Mouse (Mus musculus) brain, embryonic 14.5 days (tissue): Measurements from ENCODE around the gene Cobl. TPM values are rescaled to one million over a fixed set of nuclear protein-coding genes. Genes with fewer than 3 reads are reported as not detected.

Experiments
- DNase-seq: peaks from one replicate; pipeline ENCODE4 v3.0.0-alpha.2; 2011; ENCODE audit warnings: low read depth
- CTCF ChIP-seq: fragments of 200-500 bp; IDR thresholded peaks from 2 replicates; pipeline ENCODE4 v1.5.1; 2012; ENCODE audit warnings: inconsistent platforms, mild to moderate bottlenecking, moderate library complexity, borderline replicate concordance; ENCODE audit not compliant: insufficient read depth, insufficient read length; ENCODE audit errors: extremely low read depth
- POLR2A ChIP-seq: fragments of 200-500 bp; IDR thresholded peaks from 2 replicates; pipeline ENCODE4 v1.6.1; 2012; ENCODE audit warnings: mild to moderate bottlenecking, inconsistent platforms, borderline replicate concordance; ENCODE audit not compliant: poor library complexity, insufficient read depth, insufficient read length, severe bottlenecking; ENCODE audit errors: extremely low read depth
- polyA plus RNA-seq: library from polyadenylated mRNA; depleted of rRNA; stranded (reverse); fragments of >200 nt; gene quantifications from 2 replicates; pipeline ENCODE4 v1.2.3, GENCODE M21; 2012

Cobl gene
- polyA plus RNA-seq, 1 experiment, result 13.8 TPM

- DNase-seq, result peak; percentile 38
- TF ChIP-seq CTCF, result no peak
- TF ChIP-seq POLR2A, result no peak
Observed at GRCm38 (mm10) chr11:12336145-12336544, 128.6 kb downstream of the Cobl start.

DNA sequence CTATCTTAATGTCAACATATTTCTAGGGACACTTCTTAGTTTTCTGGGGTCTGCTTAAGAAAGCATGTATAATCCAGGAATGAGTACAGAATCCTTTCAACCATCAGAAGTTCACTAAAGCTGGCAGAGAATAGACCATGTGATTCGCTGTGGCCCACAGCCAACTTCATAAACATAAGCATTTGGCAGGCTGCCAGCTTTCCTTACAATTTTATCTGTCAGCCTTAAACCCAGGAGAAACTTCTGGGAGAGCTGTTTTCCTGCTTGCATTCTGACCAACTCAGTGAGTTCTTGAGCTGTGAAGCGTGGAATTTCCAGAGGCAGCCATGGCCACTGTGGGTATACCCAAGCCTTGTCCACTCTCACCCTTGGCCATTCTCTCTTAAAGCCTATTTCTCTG, 132.8 kb downstream of the Cobl start:
- peak; percentile 91 for DNase-seq
- no peak for TF ChIP-seq CTCF
- no peak for TF ChIP-seq POLR2A

DNA sequence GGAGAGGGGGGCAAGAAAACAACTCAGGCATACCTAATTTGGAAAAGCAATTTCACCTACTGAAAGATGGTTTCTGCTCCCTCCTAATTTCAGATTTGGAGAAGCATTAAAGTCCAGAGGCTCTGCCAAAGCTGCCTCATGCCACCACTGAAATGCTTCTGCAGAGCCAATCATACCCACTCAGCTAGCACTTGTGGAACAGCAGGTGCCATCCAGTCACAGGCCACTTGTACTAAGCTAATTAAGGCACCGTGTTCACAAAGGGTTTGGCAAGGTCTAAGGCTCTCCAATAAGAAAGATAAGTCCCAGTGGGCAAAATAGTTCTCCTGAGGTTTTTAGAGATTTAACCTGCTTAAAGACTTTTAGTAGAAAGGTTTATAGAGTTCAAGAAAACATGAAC, 143.3 kb downstream of the Cobl start:
- TF ChIP-seq POLR2A, result no peak
- no peak for TF ChIP-seq CTCF
- DNase-seq, result peak; percentile 42

GRCm38 (mm10) chr11:12319318-12319717, 145.4 kb downstream of the Cobl start:
- TF ChIP-seq CTCF (no peak), POLR2A (no peak)
- peak; percentile 64 for DNase-seq

DNA sequence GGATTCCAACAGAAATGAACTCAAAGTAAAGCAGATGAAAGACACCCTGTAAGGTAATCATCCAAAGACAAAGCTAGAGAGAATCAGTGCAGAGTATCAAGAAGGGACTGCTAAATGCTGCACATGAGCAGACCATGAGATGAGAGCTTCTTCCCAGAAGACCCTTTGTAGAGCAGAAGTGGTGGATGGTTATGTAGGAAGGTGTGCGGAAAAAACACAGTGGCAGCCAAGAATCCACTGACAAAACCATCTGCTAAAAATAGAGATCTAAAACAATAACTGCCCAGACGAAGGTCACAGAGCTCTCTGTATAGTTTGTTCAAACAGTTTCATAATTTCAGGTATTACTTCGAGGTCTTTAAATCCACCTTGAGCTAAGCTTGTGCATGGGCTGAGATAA, 149.1 kb downstream of the Cobl start:
- no peak for DNase-seq
- TF ChIP-seq CTCF (no peak), POLR2A (no peak)

DNA sequence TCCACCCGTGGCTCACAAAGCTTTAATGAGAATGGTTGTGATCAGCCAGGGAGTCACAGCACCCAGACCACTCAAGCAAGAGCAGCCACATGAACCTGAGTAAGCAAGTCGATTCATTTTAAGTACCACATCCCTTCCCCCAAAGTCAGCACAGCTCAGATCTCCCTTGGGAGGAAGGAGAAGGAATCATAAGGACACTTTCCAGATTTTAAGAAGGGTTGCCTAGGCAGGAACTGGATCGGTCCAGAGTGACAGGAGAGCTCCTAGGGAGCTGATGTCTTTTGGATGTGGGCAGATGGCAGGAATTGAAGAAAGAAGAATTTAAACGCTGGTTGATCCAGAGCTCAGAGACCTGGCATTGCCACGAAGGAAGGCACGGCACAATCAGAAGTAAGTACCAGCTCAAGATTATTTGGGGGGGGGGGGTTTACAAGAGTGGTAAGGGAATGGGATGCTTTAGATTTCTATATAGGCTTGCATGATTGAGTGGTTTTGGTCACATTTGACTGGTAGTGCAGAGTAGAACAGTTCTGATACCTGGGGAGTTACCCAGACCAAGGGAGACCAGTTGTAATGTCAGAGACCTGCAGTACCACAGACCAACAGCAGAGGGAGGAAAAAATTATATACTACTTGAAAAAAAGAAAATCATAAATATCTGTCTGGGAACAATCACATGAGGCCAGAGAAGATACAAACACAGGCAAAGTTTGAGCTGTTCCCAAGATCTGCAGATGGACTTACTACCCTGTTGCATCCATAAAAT, 150.3 kb downstream of the Cobl start:
- DNase-seq, result peak; percentile 42
- peak; percentile 51; the same call in 1 of the 2 replicates for TF ChIP-seq CTCF
- no peak for TF ChIP-seq POLR2A

- no peak for DNase-seq
- TF ChIP-seq POLR2A, result no peak
- no peak for TF ChIP-seq CTCF
Observed at GRCm38 (mm10) chr11:12311419-12311818, 153.3 kb downstream of the Cobl start.

DNA sequence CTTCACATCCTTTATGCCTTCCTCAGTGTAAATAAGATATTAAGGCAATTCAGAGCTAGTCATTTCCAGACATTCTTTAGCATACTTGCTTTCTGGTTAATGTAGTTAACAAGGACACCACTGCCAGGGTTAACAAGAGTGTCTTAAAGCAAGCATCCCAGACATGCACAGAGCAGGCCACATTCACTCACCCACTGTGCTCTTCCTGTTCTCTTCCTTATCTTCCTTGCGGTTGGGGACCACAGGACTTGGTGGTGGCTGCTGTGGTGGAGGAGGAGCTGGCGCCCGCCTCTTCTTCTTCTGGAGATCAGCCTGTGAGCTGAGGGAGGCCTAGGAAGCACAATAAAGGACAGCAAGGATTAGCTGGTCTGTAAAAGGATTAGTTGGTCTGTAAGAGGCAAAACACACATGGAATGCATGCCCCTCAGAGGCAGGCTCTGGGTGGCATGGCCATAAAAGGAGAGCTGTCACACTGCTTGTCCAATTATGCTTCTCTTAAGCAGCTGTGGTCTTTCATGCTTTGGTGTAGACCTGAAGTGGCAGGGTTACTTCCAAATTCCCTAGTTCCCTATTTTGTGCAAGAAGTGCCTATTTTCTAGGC, 155.2 kb downstream of the Cobl start:
- peak; percentile 52 for DNase-seq
- TF ChIP-seq CTCF, result no peak
- no peak for TF ChIP-seq POLR2A

GRCm38 (mm10) chr11:12304879-12305278, 159.9 kb downstream of the Cobl start:
- DNase-seq, result no peak
- TF ChIP-seq POLR2A (no peak), CTCF (no peak)

DNA sequence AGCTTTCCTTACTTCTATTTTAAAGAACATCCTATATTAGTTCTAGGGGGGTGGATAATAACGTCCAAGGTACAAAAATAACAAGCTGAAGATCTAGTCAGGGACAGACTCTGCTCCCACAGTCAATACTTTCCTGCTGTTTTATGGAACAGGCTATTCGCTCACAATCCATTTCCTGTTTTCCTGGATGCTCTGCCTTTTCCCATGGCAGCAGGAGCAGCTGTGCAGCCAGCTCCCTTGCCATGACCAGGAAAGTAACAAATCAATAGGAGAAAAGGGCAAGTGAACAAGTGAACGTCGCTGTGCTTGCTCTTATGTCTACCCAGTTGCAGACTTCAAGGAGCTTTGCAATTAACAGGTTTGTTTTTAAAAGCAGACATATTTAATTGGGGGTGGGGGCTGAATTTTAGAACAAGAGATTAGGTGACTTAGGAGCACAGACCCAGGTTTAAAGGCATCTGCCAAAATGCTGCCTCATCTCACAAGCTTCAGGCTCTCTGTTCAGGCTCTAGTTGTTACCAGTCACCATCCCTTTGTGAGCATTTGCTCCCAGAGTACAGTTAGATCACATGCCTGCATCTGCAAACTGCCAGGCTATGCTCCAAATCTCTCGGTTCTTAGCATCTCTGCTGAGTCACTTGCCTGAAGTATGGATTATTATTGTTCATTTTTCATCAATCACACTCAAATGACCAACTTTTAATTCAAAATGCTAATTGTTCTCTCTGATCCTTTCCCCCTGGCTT, 164.9 kb downstream of the Cobl start:
- peak; percentile 47 for DNase-seq
- TF ChIP-seq POLR2A (no peak), CTCF (no peak)

DNA sequence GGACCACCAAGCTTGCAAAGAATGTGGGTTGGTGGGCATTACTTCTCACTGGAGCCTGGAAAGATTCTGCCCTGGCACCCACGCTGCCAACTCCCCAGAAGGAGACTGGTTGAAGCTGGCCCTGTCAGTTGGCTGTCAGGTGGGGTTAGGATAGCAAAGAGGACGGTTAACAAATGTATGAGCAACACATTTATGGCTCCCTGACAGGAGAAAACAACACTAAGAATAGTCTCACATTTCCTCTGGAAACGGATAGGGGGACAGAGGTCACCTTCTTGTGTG, 173.2 kb downstream of the Cobl start:
- TF ChIP-seq POLR2A, result no peak
- TF ChIP-seq CTCF, result no peak
- no peak for DNase-seq

GRCm38 (mm10) chr11:12290911-12291653, 173.7 kb downstream of the Cobl start:
- peak; percentile 73 for TF ChIP-seq CTCF
- TF ChIP-seq POLR2A, result no peak
- peak; percentile 94 for DNase-seq
